Mouse (Mus musculus): ENCODE data around the gene Gm20388.
A peak's percentile ranks its signal among the peaks of the same experiment; 100 is the strongest.

Gm20388 gene

DNA sequence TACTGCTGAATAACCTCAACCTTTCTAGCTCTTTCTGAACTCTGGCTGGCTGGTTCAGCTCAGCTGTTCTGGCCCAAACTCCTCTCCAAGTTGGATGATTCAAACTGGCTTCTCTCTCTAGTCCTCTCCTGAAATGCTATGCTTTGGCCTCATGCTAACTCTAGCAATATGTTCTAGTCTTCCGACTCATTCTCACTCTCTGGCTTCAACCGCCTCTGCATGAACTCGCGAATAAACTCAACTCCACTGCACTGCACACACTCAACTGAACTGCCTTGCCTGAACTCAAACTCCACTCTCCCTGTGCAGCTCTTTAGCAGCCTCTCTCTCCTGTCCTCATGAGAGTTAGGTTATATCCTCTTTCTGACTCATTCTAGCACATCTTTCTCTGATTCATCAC lies 3976.5 kb downstream of the Gm20388 start:
- DNase-seq: no peak

- DNase-seq: no peak
Measured at GRCm38 (mm10) chr8:123887956-123888355, 3977.3 kb downstream of the Gm20388 start.

- no peak for DNase-seq
Measured at GRCm38 (mm10) chr8:123889797-123890196, 3979.2 kb downstream of the Gm20388 start.

GRCm38 (mm10) chr8:123891271-123891670 lies 3980.6 kb downstream of the Gm20388 start:
- peak; percentile 51 to 52 for DNase-seq

DNA sequence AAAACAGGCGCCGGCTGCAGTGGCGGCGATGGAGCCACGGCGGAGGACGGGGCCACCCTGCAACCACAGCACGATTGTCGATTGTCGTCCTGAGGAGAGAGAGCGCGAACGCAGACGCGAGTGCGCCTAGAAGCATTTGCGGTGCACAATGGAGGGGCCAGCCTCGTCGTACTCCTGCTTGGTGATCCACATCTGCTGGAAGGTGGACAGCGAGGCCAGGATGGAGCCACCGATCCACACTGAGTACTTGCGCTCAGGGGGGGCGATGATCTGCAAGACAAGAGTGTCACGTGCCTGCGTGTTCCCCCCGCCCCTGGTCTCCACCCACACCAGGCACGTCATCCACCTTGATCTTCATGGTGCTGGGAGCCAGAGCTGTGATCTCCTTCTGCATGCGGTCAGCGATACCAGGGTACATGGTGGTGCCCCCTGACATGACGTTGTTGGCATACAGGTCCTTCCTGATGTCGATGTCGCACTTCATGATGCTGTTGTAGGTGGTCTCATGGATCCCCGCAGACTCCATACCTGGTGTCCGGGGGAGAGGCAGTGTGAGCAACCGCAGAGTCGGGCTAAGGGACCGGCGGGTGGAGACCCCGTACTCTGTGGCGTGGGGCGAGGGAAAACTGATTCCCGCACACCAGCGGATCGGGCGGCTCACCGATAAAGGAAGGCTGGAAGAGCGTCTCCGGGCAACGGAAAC lies 3981.4 kb downstream of the Gm20388 start:
- DNase-seq: no peak

- no peak for DNase-seq
Measured at GRCm38 (mm10) chr8:123892586-123893155, 3982.0 kb downstream of the Gm20388 start.

DNA sequence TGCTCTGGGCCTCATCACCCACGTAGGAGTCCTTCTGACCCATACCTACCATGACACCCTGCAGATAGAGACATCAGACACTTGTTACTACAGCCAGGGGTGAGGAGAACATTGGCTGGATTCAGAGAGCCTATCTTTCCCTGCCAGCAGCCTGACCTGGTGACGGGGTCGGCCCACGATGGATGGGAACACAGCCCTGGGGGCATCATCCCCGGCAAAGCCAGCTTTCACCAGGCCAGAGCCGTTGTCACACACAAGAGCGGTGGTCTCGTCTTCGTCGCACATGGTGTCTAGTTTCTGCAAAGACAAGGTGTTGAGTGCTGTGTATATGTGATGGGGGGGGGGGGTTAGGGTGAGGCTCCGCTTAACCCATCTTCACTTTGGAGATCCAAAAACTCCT lies 3982.8 kb downstream of the Gm20388 start:
- no peak for DNase-seq

DNA sequence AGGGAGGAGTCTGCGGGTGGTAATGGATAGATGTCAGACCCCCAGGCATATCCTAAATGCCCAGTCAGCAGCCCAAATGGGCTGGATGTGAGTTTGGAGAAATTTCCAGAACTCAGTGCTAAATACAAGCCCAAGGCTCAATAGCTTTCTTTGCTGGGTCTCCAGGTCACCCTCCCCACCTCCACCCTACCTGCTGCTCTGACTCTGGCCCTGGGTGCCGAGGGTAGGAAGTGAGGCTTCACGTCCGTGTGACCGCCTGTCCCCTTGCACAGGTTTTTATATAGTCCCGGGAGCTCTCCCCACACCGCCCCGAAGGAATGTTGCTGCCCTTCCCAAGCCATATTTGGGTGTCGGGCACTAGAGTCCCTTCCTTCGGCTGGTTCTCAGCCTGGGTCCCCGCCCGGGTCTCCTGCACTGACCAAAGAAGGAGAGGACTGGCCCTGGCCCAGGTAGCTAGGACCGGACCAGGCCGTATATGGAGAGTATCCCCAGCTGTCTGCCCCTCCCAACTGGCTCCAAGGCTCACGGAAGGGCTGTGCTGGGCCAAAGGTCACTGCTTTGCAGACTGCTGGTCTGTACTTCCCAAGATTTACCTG lies 3984.0 kb downstream of the Gm20388 start, which contains the start of gene Acta1:
Gene Acta1, minus strand, starts transcription at position 250 of the 596 bp plus-strand sequence.
- DNase-seq: no peak

GRCm38 (mm10) chr8:123895230-123895629 lies 3984.6 kb downstream of the Gm20388 start:
- no peak for DNase-seq

- DNase-seq: no peak
Measured at GRCm38 (mm10) chr8:123895680-123896365, 3985.2 kb downstream of the Gm20388 start.

DNA sequence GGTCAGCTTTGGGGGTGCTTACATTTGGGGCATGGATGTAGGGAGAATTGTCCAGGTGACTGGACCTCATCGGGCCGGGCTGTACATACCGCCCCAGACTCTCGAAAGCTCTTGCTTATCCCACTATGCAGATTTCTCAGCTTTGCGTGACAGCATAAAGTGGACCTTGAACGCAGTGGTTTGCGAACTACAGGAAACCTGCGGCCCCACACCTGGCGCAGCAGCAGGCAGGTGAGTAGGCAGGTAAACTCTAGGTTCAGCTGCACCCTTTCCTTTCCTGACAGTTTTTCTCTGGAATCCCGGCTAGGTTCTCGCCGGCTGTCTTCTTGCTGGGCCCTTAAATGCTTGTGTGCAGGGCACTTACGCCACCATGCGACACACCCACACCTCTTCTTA lies 3985.7 kb downstream of the Gm20388 start:
- DNase-seq: no peak

DNA sequence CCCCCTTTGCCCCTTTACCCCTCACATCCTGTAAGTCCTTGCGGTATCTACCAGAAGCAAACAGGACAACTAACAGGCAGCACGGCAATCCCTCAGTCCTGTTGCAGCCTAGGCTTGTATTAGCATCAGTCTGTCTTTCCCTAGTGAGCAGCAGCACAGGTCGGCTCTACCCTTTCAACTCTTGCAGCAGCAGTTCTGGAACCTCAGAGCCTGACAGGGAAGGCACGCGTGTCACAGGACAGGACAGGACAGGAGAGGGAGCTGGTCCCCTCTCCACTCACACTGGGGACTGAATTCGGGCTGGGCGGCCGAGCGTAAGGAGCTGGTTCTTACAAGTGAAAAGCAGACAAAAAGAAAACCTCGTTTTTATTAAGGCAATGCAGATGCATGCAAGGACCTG lies 3986.1 kb downstream of the Gm20388 start:
- no peak for DNase-seq

- no peak for DNase-seq
Measured at GRCm38 (mm10) chr8:123898576-123898975, 3987.9 kb downstream of the Gm20388 start.

- DNase-seq: peak in 1 of 2 experiments; percentile 38
Measured at GRCm38 (mm10) chr8:123899366-123899765, 3988.7 kb downstream of the Gm20388 start.

DNA sequence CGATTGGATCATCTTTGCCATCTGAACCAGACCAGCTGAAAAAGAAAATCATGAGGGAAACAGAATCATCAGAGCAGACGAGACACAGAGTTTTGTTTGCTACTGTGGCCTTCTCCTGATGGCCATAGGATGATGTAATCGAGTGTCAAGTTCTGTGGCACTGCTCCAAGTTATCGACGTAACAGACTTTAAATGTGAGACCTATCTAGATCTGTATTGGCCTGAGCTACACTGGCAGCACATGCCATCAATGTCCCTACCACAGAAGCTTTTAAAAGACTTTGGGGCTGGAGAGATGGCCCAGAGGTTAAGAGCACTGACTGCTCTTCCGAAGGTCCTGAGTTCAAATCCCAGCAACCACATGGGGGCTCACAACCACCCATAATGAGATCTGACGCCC lies 3992.0 kb downstream of the Gm20388 start:
- DNase-seq: no peak

DNA sequence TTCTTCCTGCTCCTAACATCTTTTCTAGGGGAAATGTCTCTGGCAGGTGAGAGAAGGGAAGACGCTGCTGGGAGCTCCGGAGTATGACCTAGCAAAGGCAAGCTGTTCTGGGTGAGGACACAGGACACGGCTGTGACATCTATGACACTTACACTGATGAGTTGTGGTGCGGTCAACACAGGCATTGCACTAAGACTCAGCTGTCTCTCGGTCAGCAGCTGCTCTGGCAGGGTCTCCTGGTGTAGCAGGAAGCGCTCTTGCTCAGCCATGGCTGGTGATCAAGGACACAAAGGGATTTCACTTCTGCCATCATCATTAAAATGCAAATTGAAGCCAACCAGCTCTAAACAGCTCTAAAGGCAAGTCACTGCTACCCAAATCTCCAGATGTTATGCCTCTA lies 3997.0 kb downstream of the Gm20388 start:
- no peak for DNase-seq

- no peak for DNase-seq
Measured at GRCm38 (mm10) chr8:123912265-123912664, 4001.6 kb downstream of the Gm20388 start.

GRCm38 (mm10) chr8:123914635-123915034 lies 4004.0 kb downstream of the Gm20388 start:
- no peak for DNase-seq

- peak; percentile 83 to 88 for DNase-seq
Measured at GRCm38 (mm10) chr8:123924719-123925118, 4014.1 kb downstream of the Gm20388 start.

GRCm38 (mm10) chr8:123925671-123926070 lies 4015.0 kb downstream of the Gm20388 start:
- DNase-seq: no peak

- no peak for DNase-seq
Measured at GRCm38 (mm10) chr8:123929026-123929425, 4018.4 kb downstream of the Gm20388 start.

GRCm38 (mm10) chr8:123948942-123949685 lies 4038.5 kb downstream of the Gm20388 start, which contains the start of gene Nup133:
Gene Nup133 (minus strand): TSS chr8:123949265.
- peak; percentile 99 to 100 for DNase-seq

DNA sequence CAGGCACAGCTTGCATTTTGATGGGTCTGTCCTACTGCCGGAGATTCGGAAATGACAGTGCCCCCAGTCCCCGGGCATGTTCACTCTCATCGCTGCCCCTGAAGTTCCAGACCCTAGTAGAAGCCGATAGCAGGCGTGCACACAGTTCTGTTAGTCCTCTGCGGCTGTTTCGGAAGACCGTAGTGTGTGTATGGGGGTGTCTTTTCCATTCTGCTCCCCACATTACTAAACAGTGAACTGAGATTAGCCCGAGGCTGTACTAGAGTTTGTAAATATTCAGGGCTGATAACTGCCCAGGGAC lies 4039.0 kb downstream of the Gm20388 start:
- no peak for DNase-seq
